Mouse (Mus musculus) retina, postnatal 7 days (tissue): ENCODE data around the gene Nedd1.

Source experiments
- DNase-seq: peaks from one replicate; pipeline ENCODE4 v3.0.0-alpha.2; 2012; ENCODE audit warnings: low read depth, low spot score

Nedd1 gene

GRCm38 (mm10) chr10:92721771-92722619 lies at the start of gene Nedd1:
Gene Nedd1 (minus strand): TSS chr10:92722420.
- peak; percentile 86 for DNase-seq

DNA sequence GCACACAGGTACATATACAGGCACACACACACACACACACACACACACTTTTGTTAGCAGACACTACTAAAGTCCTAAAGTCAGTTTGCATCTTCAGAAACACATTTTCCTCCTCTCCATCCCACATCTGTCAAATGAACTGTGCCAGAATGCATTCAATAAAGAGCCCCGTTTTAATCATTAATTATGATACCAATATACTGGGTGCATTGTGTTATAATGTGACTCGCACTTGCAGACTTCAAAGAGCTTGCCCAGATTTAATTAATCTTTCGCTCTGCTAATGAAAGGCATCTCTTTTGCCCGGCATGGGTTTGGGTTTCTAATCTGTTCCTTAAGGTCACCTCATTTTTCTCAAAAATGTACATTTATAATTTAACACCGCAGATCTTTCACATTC lies 32.1 kb upstream of the Nedd1 start:
- no peak for DNase-seq

- no peak for DNase-seq
Measured at GRCm38 (mm10) chr10:92730339-92730738, 8.1 kb upstream of the Nedd1 start.

- no peak for DNase-seq
Measured at GRCm38 (mm10) chr10:92728723-92729122, 6.5 kb upstream of the Nedd1 start.

- no peak for DNase-seq
Measured at GRCm38 (mm10) chr10:92722620-92722988, 384 bp upstream of the Nedd1 start.

DNA sequence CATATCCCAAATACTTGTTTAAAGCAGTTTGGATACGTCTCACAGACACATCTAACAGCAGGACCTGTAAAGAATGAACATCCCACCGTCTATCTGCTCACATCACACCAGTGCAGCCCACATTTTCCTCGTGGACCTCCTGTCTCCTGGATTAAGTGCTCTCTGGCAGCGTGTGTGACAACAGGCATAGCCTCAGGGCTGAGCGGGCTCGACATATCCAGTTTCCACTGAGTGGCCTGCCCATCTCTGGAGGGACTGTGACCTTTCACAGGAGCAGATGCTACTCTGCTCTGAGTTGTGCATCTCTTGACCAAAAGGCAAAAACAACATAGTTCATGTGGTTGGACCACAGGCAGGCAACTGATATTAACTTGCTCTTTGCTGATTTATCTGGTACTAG lies 23.2 kb downstream of the Nedd1 start:
- no peak for DNase-seq

GRCm38 (mm10) chr10:92675056-92675455 lies 47.2 kb downstream of the Nedd1 start:
- DNase-seq = no peak

GRCm38 (mm10) chr10:92671906-92672305 lies 50.3 kb downstream of the Nedd1 start:
- no peak for DNase-seq

DNA sequence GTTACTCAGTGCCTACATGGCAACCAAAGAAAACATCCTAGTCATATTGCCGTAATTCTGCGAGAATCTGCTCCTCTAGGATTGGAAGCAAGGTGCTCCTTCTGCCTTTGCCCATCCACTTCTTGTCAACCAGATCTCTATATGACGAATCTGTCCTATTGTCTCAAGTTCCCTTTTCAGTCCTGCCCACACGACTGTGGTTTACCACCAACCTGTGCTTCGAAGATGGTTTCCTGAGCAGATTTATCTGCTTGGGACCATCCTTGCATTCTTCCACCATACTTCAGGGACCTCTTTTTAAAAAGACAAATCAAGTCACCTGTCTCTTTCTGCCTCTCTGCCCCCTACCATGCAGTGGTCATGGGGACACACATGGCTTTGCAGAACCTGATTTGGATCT lies 56.9 kb downstream of the Nedd1 start:
- no peak for DNase-seq

DNA sequence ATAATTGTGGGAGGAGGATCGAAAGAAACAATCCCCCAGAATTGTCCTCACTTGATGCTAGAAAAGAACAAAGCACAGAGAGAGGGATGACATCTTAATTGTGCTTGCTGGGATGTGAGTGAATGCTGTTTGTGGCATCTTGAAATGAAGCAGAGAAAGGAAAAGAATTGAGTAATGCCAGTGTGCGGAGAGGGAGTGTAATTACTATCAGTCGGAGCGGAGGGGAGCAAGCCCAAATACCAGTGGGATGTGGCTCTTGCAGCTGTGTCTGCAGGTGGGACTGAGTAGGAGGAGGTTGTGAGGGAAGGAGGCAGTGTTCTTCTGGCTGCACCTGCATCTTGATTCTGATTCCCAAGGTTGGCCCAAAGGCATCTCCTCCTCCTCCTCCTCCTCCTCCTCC lies 69.0 kb downstream of the Nedd1 start:
- no peak for DNase-seq

GRCm38 (mm10) chr10:92652399-92652920 lies 69.8 kb downstream of the Nedd1 start:
- DNase-seq = peak; percentile 11

GRCm38 (mm10) chr10:92651266-92651665 lies 71.0 kb downstream of the Nedd1 start:
- DNase-seq = no peak

- DNase-seq = no peak
Measured at GRCm38 (mm10) chr10:92649096-92649495, 73.1 kb downstream of the Nedd1 start.

DNA sequence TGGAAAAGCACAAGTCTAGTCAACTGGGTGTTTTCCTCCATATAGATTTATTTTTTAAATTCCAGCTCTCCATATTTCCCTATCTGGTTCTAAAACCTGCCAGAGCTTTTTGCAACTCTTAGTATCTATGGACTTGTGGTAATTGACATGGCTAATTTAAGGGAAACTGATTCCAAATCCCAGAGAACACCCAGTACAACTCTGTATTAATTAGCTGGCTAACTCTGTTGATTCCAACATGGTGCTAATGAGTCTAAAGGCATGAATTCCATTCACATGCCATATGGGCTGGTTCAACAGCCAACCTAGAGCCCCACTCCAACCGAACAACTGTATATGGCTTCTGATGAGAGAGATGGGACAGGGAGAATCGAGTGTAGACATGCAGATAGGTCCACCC lies 74.5 kb downstream of the Nedd1 start:
- no peak for DNase-seq

- DNase-seq = no peak
Measured at GRCm38 (mm10) chr10:92643995-92644394, 78.2 kb downstream of the Nedd1 start.

DNA sequence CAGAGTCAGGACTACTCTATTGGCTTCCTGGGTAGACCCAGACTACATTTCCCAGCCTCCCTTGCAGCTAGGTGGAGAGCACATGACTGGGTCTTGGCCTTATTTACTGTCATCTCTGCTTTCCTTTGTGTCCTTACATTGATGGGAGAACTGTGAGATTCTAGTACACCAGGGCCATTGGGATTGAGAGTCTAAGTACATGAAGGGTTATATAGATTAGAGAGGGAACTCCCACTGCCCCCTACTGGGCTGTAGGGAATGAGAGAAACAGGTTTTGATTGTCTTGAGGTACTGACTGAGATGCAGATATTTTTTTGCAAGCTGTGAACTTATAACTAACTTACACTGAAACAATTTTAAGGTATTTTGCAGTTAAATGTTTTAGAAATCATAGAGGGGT lies 81.2 kb downstream of the Nedd1 start:
- DNase-seq = peak; percentile 13
